Mouse (Mus musculus): ENCODE results near the gene Zdhhc18. TPM values are rescaled to one million over a fixed set of nuclear protein-coding genes. Genes with fewer than 3 reads are reported as not detected.

Zdhhc18 gene
- polyA plus RNA-seq, 2 experiments, result 4.0 to 38.0 TPM

- 8% methylated on average over 9 of the region's 9 CpGs for WGBS
- no peak overlapping the region for H3K27ac ChIP-seq (replicated peaks; ENCODE audit: low read depth, low read length)
- peaks cover 4% of the 10 kb centered on the region; the same call in 1 of the 2 replicates for H3K4me1 ChIP-seq (ENCODE audit: control insufficient read depth, insufficient read depth, low read length)
- DNase-seq (ENCODE audit: low spot score) (no peak), ATAC-seq (ENCODE audit: low FRiP score, low read depth) (no peak)
- peak overlapping the region; percentile 58 for H3K9ac ChIP-seq (ENCODE audit: low read depth, low read length, severe bottlenecking)
- H3K9me3 ChIP-seq (ENCODE audit: control insufficient read depth, low read length), result no peaks in the 10 kb centered on the region
- peaks cover 16% of the 10 kb centered on the region for H3K36me3 ChIP-seq (ENCODE audit: control insufficient read depth, insufficient read depth, low read length)
- H3K27me3 ChIP-seq (ENCODE audit: control insufficient read depth, insufficient read depth, low read length), result peaks cover 35% of the 10 kb centered on the region
- H3K4me3 ChIP-seq (replicated peaks; ENCODE audit: low read length), result peak overlapping the region; percentile 59
- TF ChIP-seq POLR2A (IDR thresholded peaks at IDR 0.05; ENCODE audit: borderline replicate concordance, extremely low read depth, insufficient read depth, insufficient read length), result no peak
- H3K4me2 ChIP-seq (replicated peaks; ENCODE audit: low read depth, low read length, severe bottlenecking), result peak overlapping the region; percentile 75
Observed at GRCm38 (mm10) chr4:133600306-133600705, 49.6 kb downstream of the Zdhhc18 start.

- peak overlapping the region; percentile 59 for H3K4me3 ChIP-seq (replicated peaks; ENCODE audit: low read length)
- peaks cover 4% of the 10 kb centered on the region; the same call in 1 of the 2 replicates for H3K4me1 ChIP-seq (ENCODE audit: control insufficient read depth, insufficient read depth, low read length)
- no peaks in the 10 kb centered on the region for H3K9me3 ChIP-seq (ENCODE audit: control insufficient read depth, low read length)
- H3K36me3 ChIP-seq (ENCODE audit: control insufficient read depth, insufficient read depth, low read length), result peaks cover 13% of the 10 kb centered on the region
- H3K27ac ChIP-seq (replicated peaks; ENCODE audit: low read depth, low read length), result no peak overlapping the region
- H3K4me2 ChIP-seq (replicated peaks; ENCODE audit: low read depth, low read length, severe bottlenecking), result peak overlapping the region; percentile 75
- under 1% methylated on average over 49 of the region's 50 CpGs for WGBS
- peak overlapping the region; percentile 58 for H3K9ac ChIP-seq (ENCODE audit: low read depth, low read length, severe bottlenecking)
- no peak for TF ChIP-seq POLR2A (IDR thresholded peaks at IDR 0.05; ENCODE audit: borderline replicate concordance, extremely low read depth, insufficient read depth, insufficient read length)
- peak; percentile 91 for DNase-seq (ENCODE audit: low spot score)
- peaks cover 35% of the 10 kb centered on the region for H3K27me3 ChIP-seq (ENCODE audit: control insufficient read depth, insufficient read depth, low read length)
- peak; percentile 93 for ATAC-seq (ENCODE audit: low FRiP score, low read depth)
Observed at GRCm38 (mm10) chr4:133599571-133600073, 50.3 kb downstream of the Zdhhc18 start.

GRCm38 (mm10) chr4:133599116-133599515, 50.8 kb downstream of the Zdhhc18 start:
- DNase-seq (ENCODE audit: low spot score) (no peak), ATAC-seq (ENCODE audit: low FRiP score, low read depth) (no peak)
- Histone ChIP-seq H3K27me3 (ENCODE audit: control insufficient read depth, insufficient read depth, low read length) (peaks cover 35% of the 10 kb centered on the region), H3K27ac (replicated peaks; ENCODE audit: low read depth, low read length) (no peak overlapping the region), H3K4me3 (replicated peaks; ENCODE audit: low read length) (peak overlapping the region; percentile 59), H3K36me3 (ENCODE audit: control insufficient read depth, insufficient read depth, low read length) (peaks cover 11% of the 10 kb centered on the region), H3K9ac (ENCODE audit: low read depth, low read length, severe bottlenecking) (peak overlapping the region; percentile 58), H3K4me2 (replicated peaks; ENCODE audit: low read depth, low read length, severe bottlenecking) (peak overlapping the region; percentile 75), H3K9me3 (ENCODE audit: control insufficient read depth, low read length) (no peaks in the 10 kb centered on the region), H3K4me1 (ENCODE audit: control insufficient read depth, insufficient read depth, low read length) (peaks cover 4% of the 10 kb centered on the region; the same call in 1 of the 2 replicates)
- 19% methylated on average over 7 of the region's 7 CpGs for WGBS
- no peak for TF ChIP-seq POLR2A (IDR thresholded peaks at IDR 0.05; ENCODE audit: borderline replicate concordance, extremely low read depth, insufficient read depth, insufficient read length)

DNA sequence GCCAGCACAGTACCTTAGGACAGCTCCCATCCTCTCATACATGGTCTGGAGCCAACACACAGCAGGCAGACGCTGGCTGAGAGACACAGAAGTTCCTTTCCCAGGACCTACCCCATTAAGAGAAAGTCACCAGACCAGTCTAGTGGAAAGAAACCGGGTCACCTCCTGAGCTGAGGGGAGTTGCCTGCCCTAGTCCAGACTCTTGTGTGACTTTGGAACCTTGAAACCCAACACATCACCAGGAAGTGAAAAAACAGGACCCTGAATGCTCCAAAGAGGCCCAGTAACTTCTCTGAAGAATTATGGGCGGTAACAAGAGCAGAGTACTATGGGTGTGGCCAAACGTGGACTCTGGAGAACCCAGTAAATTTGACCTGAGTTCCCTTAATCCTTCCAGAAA, 51.3 kb downstream of the Zdhhc18 start:
- H3K36me3 ChIP-seq (ENCODE audit: control insufficient read depth, insufficient read depth, low read length), result peaks cover 6% of the 10 kb centered on the region; the same call in 1 of the 2 replicates
- DNase-seq (ENCODE audit: low spot score) (no peak), ATAC-seq (ENCODE audit: low FRiP score, low read depth) (no peak)
- no peaks in the 10 kb centered on the region for H3K9me3 ChIP-seq (ENCODE audit: control insufficient read depth, low read length)
- no peak overlapping the region for H3K27ac ChIP-seq (replicated peaks; ENCODE audit: low read depth, low read length)
- H3K4me1 ChIP-seq (ENCODE audit: control insufficient read depth, insufficient read depth, low read length), result peaks cover 4% of the 10 kb centered on the region; the same call in 1 of the 2 replicates
- TF ChIP-seq POLR2A (IDR thresholded peaks at IDR 0.05; ENCODE audit: borderline replicate concordance, extremely low read depth, insufficient read depth, insufficient read length), result no peak
- WGBS, result 36% methylated on average over 4 of the region's 4 CpGs
- H3K4me3 ChIP-seq (replicated peaks; ENCODE audit: low read length), result no peak overlapping the region
- H3K9ac ChIP-seq (ENCODE audit: low read depth, low read length, severe bottlenecking), result no peak overlapping the region
- peaks cover 35% of the 10 kb centered on the region for H3K27me3 ChIP-seq (ENCODE audit: control insufficient read depth, insufficient read depth, low read length)
- H3K4me2 ChIP-seq (replicated peaks; ENCODE audit: low read depth, low read length, severe bottlenecking), result no peak overlapping the region

DNA sequence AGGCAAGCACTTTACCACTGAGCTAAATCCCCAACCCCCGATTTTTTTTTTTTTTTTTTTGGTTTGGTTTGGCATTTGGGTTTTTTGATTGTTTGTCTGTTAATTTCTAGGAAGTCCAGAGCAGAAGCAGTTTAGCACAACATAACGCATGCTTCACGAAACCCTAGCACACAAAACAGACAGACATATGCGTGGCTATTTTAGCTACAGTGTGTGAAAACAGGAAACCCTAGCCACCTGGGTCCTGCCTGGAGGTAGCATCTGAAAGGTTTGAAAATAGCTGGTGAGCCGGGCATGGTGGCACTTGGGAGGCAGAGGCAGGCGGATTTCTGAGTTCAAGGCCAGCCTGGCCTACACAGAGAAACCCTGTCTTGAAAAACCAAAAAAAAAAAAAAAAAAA, 53.9 kb downstream of the Zdhhc18 start:
- Histone ChIP-seq H3K27ac (replicated peaks; ENCODE audit: low read depth, low read length) (no peak overlapping the region), H3K4me2 (replicated peaks; ENCODE audit: low read depth, low read length, severe bottlenecking) (no peak overlapping the region)
- no peak for ATAC-seq (ENCODE audit: low FRiP score, low read depth)

More for the DNA sequence above, 53.9 kb downstream of the Zdhhc18 start:
- TF ChIP-seq POLR2A (IDR thresholded peaks at IDR 0.05; ENCODE audit: borderline replicate concordance, extremely low read depth, insufficient read depth, insufficient read length), result no peak
- H3K9me3 ChIP-seq (ENCODE audit: control insufficient read depth, low read length), result no peaks in the 10 kb centered on the region
- WGBS, result 72% methylated on average over 6 of the region's 6 CpGs
- H3K27me3 ChIP-seq (ENCODE audit: control insufficient read depth, insufficient read depth, low read length), result peaks cover 17% of the 10 kb centered on the region
- H3K9ac ChIP-seq (ENCODE audit: low read depth, low read length, severe bottlenecking), result no peak overlapping the region
- no peak overlapping the region for H3K4me3 ChIP-seq (replicated peaks; ENCODE audit: low read length)
- H3K36me3 ChIP-seq (ENCODE audit: control insufficient read depth, insufficient read depth, low read length), result peaks cover 8% of the 10 kb centered on the region
- peaks cover 4% of the 10 kb centered on the region; the same call in 1 of the 2 replicates for H3K4me1 ChIP-seq (ENCODE audit: control insufficient read depth, insufficient read depth, low read length)
- DNase-seq (ENCODE audit: low spot score), result no peak
